Mouse (Mus musculus) neural tube, embryonic 14.5 days (tissue): ENCODE results near the gene Olfr575. TPM values are rescaled to one million over a fixed set of nuclear protein-coding genes. Genes with fewer than 3 reads are reported as not detected.

Experiments used
- ATAC-seq: fragments of 200-750 bp; cut with Nextera tagmentation; 2 replicates; pipeline ENCODE4 v1.8.0; 2017; ENCODE audit warnings: low read depth, mild to moderate bottlenecking, moderate TSS enrichment, moderate library complexity
- H3K27ac ChIP-seq: fragments of 300-500 bp; sonication (generic); 2 replicates; pipeline ENCODE4 v1.5.1; 2014; ENCODE audit warnings: low read depth, mild to moderate bottlenecking, control low read depth, low read length, moderate library complexity, mixed read lengths
- H3K27me3 ChIP-seq: fragments of 300-500 bp; sonication (generic); 2 replicates; pipeline ENCODE4 v1.6.1; 2014; ENCODE audit warnings: low read length; ENCODE audit not compliant: control insufficient read depth, insufficient read depth
- H3K36me3 ChIP-seq: fragments of 300-500 bp; sonication (generic); 2 replicates; pipeline ENCODE4 v1.6.1; 2014; ENCODE audit warnings: low read length, mixed read lengths; ENCODE audit not compliant: control insufficient read depth, insufficient read depth
- H3K4me1 ChIP-seq: fragments of 300-500 bp; sonication (generic); 2 replicates; pipeline ENCODE4 v1.6.1; 2014; ENCODE audit warnings: low read length; ENCODE audit not compliant: control insufficient read depth, insufficient read depth
- H3K4me2 ChIP-seq: fragments of 300-500 bp; sonication (generic); 2 replicates; pipeline ENCODE4 v1.6.1; 2014; ENCODE audit warnings: mild to moderate bottlenecking, low read depth, low read length, control low read depth
- H3K4me3 ChIP-seq: fragments of 300-500 bp; sonication (generic); 2 replicates; pipeline ENCODE4 v1.5.1; 2014; ENCODE audit warnings: low read depth, low read length, control low read depth, mixed read lengths
- H3K9ac ChIP-seq: fragments of 300-500 bp; sonication (generic); replicated peaks from 2 replicates; pipeline ENCODE4 v1.6.1; 2014; ENCODE audit warnings: low read depth, mild to moderate bottlenecking, control low read depth, low read length, mixed read lengths
- H3K9me3 ChIP-seq: fragments of 300-500 bp; sonication (generic); 2 replicates; pipeline ENCODE4 v1.6.1; 2016; ENCODE audit warnings: low read length; ENCODE audit not compliant: control insufficient read depth
- WGBS: fragments of 180-500 bp; shearing (Covaris S2); extraction: QIAGEN DNeasy Blood & Tissue Kit; methylation state at CpG from one replicate; pipeline ENCODE4 v1.1.7; 2014; 5-methylcytosine and 5-hydroxymethylcytosine counted together
- polyA plus RNA-seq: library from polyadenylated mRNA; unstranded; fragments of >200 nt; fragmentation: Nextera tagmentation; extraction: Ambion mirVana; gene quantifications from 2 replicates; pipeline ENCODE4 v1.2.1, GENCODE M21; 2014

Gene Olfr575
- polyA plus RNA-seq: not detected in 2 replicates

GRCm38 (mm10) chr7:102958593-102958992, at the start of gene Olfr575:
Olfr575 (minus strand) TSS chr7:102958775.
- Histone ChIP-seq H3K9ac (no peak within 1 kb of the TSS), H3K4me1 (no peaks in the 10 kb centered on the region), H3K36me3 (no peaks in the 10 kb centered on the region), H3K9me3 (no peaks in the 10 kb centered on the region), H3K27me3 (no peaks in the 10 kb centered on the region), H3K27ac (no peak within 1 kb of the TSS), H3K4me2 (no peak within 1 kb of the TSS), H3K4me3 (no peak within 1 kb of the TSS)
- no peak for ATAC-seq
- 72% methylated on average over 1 of the region's 1 CpGs for WGBS

- no peak within 1 kb of the TSS for H3K9ac ChIP-seq
- H3K4me2 ChIP-seq: no peak within 1 kb of the TSS
- ATAC-seq: no peak
- no peaks in the 10 kb centered on the region for H3K27me3 ChIP-seq
- H3K36me3 ChIP-seq: no peaks in the 10 kb centered on the region
- 80% methylated on average over 3 of the region's 3 CpGs for WGBS
- no peak within 1 kb of the TSS for H3K4me3 ChIP-seq
- H3K27ac ChIP-seq: no peak within 1 kb of the TSS
- no peaks in the 10 kb centered on the region for H3K4me1 ChIP-seq
- H3K9me3 ChIP-seq: no peaks in the 10 kb centered on the region
These were observed 30.6 kb upstream of the Olfr575 start, which contains the start of gene Olfr578 for GRCm38 (mm10) chr7:102989224-102989623. Olfr578 (minus strand) TSS chr7:102989324.

GRCm38 (mm10) chr7:102975843-102976242, 17.3 kb upstream of the Olfr575 start, which contains the start of gene Olfr577:
Olfr577 (minus strand) TSS chr7:102975943.
- Histone ChIP-seq H3K36me3 (no peaks in the 10 kb centered on the region), H3K27ac (no peak within 1 kb of the TSS), H3K4me1 (no peaks in the 10 kb centered on the region), H3K9ac (no peak within 1 kb of the TSS), H3K4me2 (no peak within 1 kb of the TSS), H3K27me3 (no peaks in the 10 kb centered on the region), H3K9me3 (no peaks in the 10 kb centered on the region), H3K4me3 (no peak within 1 kb of the TSS)
- 90% methylated on average over 2 of the region's 2 CpGs for WGBS
- no peak for ATAC-seq

DNA sequence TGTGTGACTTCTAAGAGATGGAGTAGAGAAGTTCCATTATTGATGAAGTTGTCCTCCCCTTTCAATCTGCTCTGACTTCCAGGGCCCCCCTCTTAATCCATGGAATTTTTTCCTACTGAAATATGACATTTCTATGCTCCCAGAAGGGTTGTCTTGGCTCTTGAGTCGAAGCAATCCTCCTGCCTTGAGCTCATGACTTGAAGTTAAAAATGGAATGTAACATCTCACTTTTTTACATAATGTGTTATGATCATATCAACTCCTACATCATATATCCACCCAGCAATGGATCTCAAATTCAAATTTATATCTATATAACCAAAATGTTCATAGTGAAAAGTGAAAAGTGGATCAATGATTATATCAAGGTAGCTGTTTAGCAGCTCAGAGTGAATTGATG, 15.8 kb upstream of the Olfr575 start:
- 53% methylated on average over 1 of the region's 1 CpGs for WGBS

DNA sequence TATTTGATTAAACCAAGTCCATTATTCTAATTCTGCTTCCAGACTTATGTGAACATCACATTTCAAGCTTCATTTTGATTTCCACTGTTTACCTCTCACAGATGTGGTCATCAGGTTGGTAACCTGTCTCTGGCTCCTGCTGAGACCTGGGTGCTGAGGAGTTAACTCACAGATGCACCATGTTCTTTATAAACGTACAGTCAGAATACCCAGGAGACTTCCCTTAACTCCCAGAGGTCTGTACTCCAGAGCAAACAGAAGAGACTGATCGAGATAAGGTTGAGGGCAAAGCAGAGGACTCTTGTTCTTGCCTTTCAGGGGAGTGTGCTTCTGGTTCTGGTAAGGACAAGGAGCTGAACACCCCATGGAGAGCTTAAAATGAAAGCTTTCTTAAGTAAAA, 3.8 kb upstream of the Olfr575 start, which contains the start of gene Olfr576:
Olfr576 (plus strand) TSS at position 301 of the 400 bp plus-strand sequence.
- Histone ChIP-seq H3K36me3 (no peaks in the 10 kb centered on the region), H3K9me3 (no peaks in the 10 kb centered on the region), H3K4me1 (no peaks in the 10 kb centered on the region), H3K4me3 (no peak within 1 kb of the TSS), H3K9ac (no peak within 1 kb of the TSS), H3K27me3 (no peaks in the 10 kb centered on the region), H3K4me2 (no peak within 1 kb of the TSS), H3K27ac (no peak within 1 kb of the TSS)
- WGBS: 62% methylated on average over 2 of the region's 2 CpGs
- no peak for ATAC-seq

More for the DNA sequence above, 15.8 kb upstream of the Olfr575 start:
- Histone ChIP-seq H3K4me2 (no peak overlapping the region), H3K36me3 (no peaks in the 10 kb centered on the region), H3K4me1 (no peaks in the 10 kb centered on the region), H3K9ac (no peak overlapping the region), H3K4me3 (no peak overlapping the region), H3K27me3 (no peaks in the 10 kb centered on the region), H3K9me3 (no peaks in the 10 kb centered on the region), H3K27ac (no peak overlapping the region)
- ATAC-seq: no peak

DNA sequence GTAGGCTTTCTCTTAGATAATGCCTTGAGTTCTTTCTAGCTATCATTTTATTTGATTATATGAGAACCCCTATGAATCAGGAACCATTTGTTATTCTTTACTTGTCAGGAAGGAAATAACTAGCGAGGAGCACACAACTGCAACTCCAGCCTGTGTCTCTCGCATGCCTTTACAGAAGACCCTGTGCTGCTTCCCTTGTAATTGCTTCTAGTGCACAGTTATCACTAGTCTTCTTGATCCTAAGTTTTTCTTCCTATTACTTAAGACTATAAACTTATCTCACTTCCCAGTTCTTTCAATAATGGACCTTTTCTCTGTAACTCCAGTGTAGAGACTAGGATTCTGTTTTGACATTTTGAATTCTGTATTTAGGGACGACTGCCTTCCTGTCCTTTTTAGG, 438 bp downstream of the Olfr575 start:
- no peaks in the 10 kb centered on the region for H3K36me3 ChIP-seq
- H3K9ac ChIP-seq: no peak overlapping the region
- H3K27ac ChIP-seq: no peak overlapping the region
- H3K9me3 ChIP-seq: no peaks in the 10 kb centered on the region
- 81% methylated on average over 3 of the region's 3 CpGs for WGBS
- ATAC-seq: no peak
- no peaks in the 10 kb centered on the region for H3K4me1 ChIP-seq
- H3K4me3 ChIP-seq: no peak overlapping the region
- no peak overlapping the region for H3K4me2 ChIP-seq
- H3K27me3 ChIP-seq: no peaks in the 10 kb centered on the region

GRCm38 (mm10) chr7:102950732-102951131, 7.8 kb downstream of the Olfr575 start:
- Histone ChIP-seq H3K4me2 (no peak overlapping the region), H3K27me3 (no peaks in the 10 kb centered on the region), H3K9ac (no peak overlapping the region), H3K36me3 (no peaks in the 10 kb centered on the region), H3K4me3 (no peak overlapping the region), H3K4me1 (no peaks in the 10 kb centered on the region), H3K9me3 (no peaks in the 10 kb centered on the region), H3K27ac (no peak overlapping the region)
- ATAC-seq: no peak
- 69% methylated on average over 1 of the region's 1 CpGs for WGBS

DNA sequence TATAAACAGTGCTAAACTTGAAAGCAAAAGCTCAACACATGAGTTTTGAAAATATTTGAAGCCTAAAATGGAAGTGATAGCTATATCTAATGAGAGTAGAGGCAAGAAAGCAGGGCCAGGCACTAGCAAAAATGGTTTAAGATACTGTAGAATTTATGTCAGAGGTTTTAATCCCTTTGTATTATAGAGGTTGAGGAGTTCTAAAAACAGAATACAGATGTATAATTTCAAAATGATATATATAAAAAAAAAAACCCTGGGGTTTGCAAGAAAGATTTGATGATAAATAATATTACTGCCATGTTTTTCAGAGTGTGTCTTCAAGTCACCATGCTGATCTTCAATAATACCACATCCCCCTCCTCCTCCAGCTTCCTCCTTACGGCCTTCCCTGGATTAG, 10.4 kb downstream of the Olfr575 start, which contains the start of gene Olfr574:
Olfr574 (plus strand) TSS at position 301 of the 400 bp plus-strand sequence.
- WGBS: 100% methylated on average over 1 of the region's 1 CpGs
- Histone ChIP-seq H3K36me3 (no peaks in the 10 kb centered on the region), H3K27ac (no peak within 1 kb of the TSS), H3K4me3 (no peak within 1 kb of the TSS), H3K4me2 (no peak within 1 kb of the TSS), H3K9me3 (no peaks in the 10 kb centered on the region), H3K27me3 (no peaks in the 10 kb centered on the region), H3K9ac (no peak within 1 kb of the TSS), H3K4me1 (no peaks in the 10 kb centered on the region)
- no peak for ATAC-seq

- H3K36me3 ChIP-seq: no peaks in the 10 kb centered on the region
- WGBS: 92% methylated on average over 1 of the region's 1 CpGs
- no peaks in the 10 kb centered on the region for H3K27me3 ChIP-seq
- no peak for ATAC-seq
- no peak overlapping the region for H3K27ac ChIP-seq
- H3K9me3 ChIP-seq: no peaks in the 10 kb centered on the region
- no peak overlapping the region for H3K4me3 ChIP-seq
- no peaks in the 10 kb centered on the region for H3K4me1 ChIP-seq
- H3K9ac ChIP-seq: no peak overlapping the region
- no peak overlapping the region for H3K4me2 ChIP-seq
These were observed 15.2 kb downstream of the Olfr575 start for GRCm38 (mm10) chr7:102943417-102943816.
